Mouse (Mus musculus) layer of hippocampus, postnatal 14 days (tissue): ENCODE data around the gene Cmtm2a. TPM values are rescaled to one million over a fixed set of nuclear protein-coding genes. Genes with fewer than 3 reads are reported as not detected.
"Not testable (repeated sequence)": the region's sequence is repeated elsewhere in the genome, so short reads cannot be mapped to it uniquely, and the experiment has no call there.

ENCODE experiments used
- DNase-seq, 2 experiments: peaks; one replicate each; pipeline ENCODE4 v3.0.0; 2021 to 2022; ENCODE audit warnings: low spot score in 2 of 2, mixed read lengths in 1 of 2
- total RNA-seq, 2 experiments: library from RNA; stranded (reverse); gene quantifications; 2 replicates each; pipeline ENCODE4 v1.2.3; 2021

Cmtm2a gene
- total RNA-seq, 2 experiments from 2014 or later, result not detected

DNA sequence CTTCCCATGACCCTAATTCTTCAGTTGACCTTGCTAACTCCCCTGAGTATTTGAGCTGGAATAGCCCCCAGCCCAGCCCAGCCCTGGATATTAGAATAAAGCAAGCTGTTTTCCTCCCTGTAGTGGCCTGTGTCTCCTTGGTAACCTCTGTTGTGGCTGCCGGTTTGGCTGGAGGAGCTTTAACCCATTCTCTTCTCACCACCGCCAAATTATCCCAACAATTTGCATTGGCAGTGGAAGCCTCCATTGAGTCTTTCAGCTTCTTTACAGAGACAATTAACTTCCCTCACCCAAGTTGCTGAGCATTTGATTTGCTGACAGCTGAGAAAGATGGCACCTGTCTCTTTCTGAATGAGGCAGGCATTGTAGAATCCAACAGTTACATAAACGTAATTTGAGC, 8.6 kb upstream of the Cmtm2a start:
- peak; percentile 16 to 40 for DNase-seq

DNA sequence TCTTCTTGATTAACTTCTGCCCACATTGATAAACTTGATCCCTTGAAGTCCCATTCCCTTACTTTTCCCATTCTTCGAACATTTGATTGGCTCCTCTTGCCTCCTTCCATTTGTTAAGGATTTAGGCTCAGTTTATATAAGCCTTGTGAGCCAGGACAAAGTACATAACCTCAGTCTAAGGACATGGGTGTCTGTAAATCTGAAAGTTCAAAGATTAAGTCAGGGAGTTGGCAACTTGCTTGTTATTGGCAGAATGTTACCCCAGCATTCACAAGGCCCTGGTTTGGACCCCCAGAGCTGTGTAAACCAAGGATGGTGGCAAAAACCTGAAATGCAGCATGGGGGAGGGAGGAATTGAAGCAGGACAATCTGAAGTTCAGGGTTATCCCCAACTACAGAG, 1.4 kb upstream of the Cmtm2a start:
- DNase-seq, result no peak

DNA sequence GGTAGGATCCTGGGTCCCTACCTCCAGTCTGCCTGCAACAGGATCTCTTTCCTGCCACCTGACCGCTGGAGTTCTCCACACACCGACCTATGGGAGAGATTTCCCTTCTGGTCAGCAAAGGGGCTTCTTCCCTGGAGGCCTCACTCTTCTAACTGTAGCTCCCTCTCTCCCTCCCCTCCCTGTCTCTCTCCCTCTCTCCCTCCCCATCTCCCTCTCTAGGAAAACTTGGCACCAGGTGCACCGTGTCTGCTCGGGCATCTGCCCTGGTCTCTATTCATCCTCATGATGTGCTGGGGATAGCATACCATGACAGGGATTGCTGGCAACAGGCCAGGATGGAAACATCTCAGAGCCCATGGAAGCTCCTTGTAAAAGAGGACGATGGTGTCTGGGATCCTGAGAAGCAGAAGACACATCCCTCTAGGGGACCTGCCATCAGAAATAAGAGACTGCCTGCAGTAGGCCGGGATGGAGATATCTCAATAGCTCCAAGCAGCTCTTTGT, 24.0 kb downstream of the Cmtm2a start:
- DNase-seq, result no peak

DNA sequence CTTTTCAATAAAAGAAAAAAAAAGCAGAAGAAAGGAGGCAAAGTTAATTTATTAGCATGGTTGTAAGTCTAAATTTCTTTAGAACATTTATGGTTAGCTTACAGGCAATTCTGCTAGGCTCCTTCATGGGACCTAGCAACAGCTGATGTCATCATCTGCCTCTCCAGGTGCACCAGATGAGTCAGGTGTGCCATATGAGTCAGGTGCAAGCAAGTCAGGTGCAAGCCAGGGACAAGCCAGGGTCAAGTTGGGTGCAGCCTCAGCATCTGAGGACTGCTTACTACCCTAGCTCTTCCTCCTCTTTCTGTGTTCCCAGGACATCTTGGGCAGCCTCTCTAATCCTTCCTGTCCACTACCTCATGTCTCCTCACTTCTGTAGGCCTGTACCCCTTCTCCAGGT, 24.6 kb downstream of the Cmtm2a start:
- no peak for DNase-seq

DNA sequence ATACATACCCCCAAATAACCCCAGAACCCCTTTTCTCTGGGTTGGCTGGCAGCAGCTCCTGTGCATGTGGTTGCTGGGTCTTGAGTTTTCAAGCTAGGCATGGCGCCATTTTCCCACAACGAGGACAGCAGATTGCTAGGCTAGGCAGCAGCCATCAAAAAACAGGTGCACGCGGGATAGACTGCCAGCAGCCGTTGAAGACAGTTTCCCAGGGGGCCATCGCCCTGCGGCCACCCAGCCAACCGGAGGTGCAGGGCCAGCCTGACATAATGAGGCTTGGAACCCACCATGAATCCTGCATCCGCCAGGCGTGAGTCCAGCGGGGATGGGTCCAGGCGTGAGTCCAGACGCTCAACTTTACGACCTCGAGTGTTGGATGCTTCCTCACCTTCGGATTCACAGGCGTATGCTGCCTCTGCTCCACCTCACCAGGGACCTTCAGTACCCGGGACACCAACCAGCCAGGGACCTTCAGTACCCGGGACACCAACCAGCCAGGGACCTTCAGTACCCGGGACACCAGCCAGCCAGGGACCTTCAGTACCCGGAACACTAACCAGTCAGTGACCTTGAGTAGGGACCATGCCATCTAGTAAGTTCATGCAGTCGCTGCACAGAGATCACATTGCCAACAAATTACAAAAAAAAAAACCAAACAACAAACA, 28.6 kb downstream of the Cmtm2a start:
- not testable (repeated sequence) for DNase-seq

DNA sequence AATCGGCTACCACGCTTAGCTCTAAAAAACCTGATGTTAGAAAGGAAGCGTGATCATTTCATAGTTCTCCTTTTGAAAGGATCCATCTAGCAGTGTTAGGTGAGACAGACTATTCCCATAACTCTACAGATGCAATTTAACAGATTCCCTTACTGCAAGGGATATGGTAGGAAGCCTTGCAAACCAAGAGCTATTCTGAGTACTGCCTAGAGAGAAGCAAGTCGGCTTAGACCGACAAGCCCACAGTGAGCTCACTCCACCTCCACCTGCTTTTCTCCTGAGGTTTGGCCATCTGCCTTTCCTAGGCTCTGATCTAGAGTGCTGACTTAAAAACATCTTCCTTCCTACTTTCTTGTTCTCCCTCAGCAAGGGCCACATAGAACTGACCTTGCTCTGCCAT, 31.2 kb downstream of the Cmtm2a start:
- DNase-seq, result not testable (repeated sequence)

DNA sequence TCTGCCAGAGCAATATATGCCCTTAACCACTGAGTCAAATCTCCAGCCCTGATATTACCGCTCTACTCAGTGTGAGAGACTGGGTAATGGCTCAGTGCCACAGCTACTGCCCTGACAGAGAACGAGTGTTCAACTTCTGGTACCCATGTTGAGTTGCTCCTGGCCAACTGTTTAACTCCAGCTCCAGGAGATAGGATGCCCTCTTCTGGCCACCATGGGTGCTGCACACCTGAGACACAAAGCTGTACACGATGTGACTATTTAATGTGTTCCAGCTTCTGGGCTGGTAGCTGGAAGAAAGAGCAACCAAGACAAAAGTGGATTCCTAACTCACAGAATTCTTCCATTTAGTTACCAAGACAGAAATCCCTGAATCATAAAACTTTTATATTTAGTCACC, 40.0 kb downstream of the Cmtm2a start:
- DNase-seq, result no peak

DNA sequence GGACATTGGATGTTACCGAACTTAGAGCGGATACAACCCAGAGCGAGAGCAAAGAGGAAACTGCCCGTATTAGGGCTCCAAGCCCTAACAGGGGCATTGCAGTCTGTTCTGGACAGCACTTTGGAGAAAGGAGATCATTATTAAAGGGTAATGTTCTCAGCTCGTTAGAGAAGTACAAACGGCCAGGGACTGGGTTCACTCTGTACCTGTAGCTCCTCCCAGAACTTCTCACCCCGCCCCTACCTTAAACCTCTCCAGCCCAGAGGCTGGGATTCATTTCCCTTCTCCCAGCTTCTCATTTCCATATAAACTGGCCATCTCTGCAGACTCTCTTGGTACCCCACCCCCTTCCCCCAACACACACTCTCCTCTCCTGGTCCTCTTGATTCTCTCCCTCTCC, 41.5 kb downstream of the Cmtm2a start:
- no peak for DNase-seq

DNA sequence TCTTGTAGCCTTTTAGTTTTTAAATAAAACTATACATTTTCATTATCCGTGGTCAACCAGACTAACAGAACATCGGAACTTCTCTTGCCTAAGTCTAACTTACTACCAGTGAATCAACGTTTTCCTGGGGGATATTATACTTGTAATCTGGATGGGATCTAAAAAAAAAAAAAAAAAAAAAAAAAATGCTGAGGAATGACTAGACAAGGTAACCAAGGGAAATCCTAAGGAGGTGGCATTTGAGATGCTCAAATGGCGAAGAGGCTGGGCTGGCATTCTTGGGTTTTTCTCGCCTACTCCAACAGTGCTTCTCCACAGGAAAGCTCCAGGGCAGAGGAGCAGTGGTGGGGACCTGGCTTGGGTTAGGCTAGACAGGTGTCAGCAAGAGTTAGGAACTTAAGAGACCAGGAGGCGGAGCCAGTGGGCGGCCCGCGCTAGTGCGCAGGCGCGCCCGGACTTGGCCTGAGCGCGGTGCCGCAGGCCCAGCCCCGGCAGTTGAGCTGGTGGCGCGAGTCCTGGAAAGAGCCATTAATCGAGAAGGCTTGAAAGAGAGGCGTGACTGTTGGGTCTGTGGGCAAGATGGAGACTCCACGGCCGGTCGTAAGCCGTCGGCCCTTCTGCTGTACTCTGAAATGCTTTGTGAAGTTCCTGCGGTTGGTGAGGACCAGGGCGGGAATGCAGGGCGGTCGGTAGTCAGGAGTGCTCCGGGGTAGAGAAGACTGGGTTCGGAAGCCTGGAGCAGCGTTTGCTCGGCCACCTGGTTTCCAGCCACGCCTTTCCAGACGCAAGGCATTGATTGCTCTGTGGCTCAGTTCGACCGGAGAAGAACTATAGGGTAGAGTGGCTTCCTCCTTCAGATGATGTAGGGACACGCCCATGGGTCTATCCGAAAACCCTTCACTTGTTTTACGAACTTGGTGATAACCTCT, 42.3 kb downstream of the Cmtm2a start, which contains the start of gene Cklf:
TSS of gene Cklf (plus strand) at position 423 of the 929 bp plus-strand sequence.
- peak; percentile 66 to 77 for DNase-seq

DNA sequence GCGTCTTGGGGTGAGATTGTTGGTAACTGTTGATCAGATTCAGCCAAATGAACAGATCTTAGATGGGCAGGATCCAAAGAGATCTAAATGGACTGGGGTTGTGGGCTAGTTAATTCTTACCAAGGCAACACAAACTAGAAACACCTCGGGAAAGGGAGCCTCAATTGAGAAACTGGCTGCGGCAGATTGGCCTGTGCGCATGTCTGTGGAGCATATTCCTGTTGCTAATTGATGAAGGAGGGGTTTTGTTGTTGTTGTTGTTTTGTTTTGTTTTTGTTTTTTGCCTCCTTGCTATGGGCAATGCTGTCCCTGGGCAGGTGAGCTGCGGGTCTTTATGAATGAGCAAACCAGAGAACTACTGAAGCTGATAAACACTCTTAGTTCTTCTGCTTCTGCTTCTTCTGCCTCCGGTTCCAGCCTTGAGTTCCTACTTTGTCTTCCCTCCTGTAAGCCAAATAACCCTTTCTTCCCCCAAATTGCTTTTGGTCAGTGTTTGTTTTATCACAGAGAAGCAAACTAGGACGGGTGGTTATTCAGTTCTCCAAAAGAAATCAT, 43.5 kb downstream of the Cmtm2a start:
- no peak for DNase-seq

DNA sequence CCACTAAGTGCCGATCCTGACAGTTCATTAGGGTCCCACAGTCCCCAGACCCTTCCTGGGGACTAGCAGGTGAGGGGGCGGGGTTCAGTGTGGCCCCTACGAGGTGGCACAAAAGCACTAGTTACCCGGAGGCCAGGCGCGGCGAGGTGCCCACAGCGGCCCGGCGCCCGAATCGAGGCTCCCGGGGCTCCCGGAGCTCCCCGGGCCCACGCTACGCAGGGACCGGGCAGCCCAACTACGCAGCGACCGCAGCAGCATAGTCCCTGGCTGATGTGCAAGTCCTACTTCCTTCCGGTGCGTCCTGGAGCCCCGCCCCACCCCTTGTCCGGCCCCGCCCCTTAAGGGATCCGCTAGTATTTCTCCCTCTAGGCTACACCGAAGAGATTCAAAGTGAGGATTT, 44.7 kb downstream of the Cmtm2a start, which contains the start of gene Tk2:
TSS of gene Tk2 (minus strand) at position 283 of the 400 bp plus-strand sequence.
- peak; percentile 73 to 76 for DNase-seq

DNA sequence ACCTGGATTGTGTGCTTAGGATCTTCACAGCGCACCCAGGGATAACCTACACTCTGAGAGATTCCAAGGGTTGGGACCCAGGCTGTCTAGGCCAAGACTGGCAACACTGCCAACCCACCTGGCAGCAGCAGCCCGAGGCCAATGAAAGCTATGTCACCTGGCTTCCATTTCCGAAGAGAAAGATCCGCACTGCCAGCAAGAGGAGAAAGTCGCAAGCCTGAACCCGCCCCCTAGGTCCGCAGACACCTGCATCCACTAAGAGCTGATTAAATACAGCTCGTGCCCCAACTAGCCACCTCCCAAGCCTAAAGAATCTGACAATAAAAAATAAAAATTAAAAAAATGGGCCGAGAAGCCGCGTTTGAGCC, 45.1 kb downstream of the Cmtm2a start:
- DNase-seq, result no peak

DNA sequence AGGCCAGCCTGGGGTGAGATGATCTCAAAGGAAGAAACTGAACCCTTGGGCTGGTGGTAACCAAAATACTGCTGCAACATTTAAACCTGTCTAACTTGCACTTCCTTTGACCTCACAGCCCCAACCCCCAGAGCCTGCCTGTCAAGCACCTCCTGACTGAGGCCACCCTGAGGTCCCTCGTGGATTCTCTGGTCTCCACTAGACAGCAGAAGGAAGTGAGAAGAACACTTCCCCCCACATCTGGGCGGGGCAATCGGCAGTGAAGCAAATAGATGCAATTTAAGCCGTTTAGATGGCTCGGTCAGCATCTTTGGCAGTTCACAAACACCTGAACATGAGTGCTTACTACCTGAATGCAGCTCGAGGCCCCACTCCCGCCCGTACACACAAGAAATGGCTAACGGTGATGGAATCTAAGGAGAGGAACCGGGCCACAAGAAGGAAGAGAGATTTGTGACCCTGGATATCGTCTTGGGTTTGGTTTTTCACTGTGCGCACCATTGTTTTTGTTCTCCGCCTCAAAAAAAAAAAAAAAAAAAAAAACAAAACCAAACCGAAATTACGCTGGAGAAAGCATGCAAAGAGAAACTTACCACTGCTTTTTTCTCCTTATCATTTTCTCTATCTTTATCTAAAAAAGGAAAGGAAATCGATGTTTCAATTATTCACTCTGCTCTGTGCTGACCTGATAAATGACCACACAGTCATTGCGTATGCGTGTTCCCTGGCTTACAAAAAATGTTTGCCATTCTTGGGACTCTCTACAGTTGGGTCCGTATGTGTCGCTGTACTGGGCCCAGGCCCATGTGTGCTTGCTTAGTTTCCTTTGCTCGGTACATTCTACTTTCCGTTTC, 45.7 kb downstream of the Cmtm2a start:
- no peak for DNase-seq

DNA sequence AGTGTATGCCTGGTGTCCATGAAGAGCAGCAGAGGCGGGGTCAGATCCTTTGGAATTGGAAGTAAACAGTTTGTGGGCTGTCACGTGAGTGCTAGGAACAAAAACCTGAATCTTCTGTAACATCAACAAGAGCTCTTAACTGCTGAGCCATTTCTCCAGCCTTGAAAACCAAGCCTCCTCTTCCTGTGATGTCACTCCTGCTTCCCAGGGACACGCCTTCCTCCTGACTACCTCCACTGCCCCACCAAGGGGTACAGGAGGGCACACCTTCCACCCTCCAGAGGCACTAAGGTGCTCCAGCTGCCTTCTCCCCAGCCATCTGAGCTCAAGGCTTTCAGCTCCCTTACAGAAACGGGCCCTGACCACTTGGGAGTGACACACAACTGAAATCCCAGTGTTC, 46.4 kb downstream of the Cmtm2a start:
- DNase-seq, result no peak

DNA sequence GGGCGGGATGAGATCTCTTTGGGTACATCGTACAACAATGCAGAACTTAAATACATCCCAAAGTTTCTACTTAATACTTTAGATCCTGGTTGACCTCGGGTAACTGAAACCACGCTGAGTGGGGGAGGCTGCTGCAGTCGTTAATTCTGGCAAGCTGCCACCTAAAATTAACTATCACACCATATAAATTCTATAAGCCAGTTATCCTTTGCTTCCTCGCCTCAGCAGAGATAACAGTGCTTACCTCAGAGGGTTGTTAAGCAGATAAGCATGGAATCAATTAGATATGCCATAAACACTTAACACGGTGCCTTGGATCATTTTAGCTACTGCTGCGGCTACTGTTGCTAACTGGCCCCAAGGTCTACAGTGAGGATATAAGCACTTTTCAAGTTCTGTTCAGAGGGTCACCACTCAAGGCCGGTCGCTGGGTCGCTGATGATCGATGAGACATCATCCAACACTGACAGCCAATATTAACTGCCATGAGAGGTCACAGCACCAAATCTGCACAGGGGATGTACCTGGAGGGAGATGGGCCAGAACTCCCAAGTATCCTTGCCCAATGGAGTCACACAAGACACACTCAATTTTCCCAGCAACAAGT, 50.8 kb downstream of the Cmtm2a start:
- DNase-seq, result no peak

DNA sequence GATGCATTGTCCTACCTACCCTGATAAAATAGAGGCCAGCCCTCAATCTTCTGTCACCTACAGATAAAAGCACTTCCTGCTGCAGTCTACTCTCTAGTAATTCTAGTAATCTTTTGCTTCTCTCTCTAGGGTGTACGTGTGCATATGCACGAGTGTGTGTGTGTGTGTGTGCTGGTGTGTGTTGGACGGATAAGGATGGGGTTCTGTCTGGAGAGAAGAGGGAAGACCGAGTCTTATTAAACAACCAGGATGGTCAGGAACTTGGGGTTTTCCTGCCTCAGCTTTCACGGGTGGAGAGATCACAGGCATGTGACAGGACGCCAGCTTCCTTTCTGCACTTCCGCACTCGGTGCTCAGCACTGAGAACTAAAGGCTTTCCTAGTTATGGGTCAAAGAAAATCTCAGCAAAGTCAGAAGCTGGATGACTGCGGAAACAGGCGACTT, 53.5 kb downstream of the Cmtm2a start:
- DNase-seq, result no peak

DNA sequence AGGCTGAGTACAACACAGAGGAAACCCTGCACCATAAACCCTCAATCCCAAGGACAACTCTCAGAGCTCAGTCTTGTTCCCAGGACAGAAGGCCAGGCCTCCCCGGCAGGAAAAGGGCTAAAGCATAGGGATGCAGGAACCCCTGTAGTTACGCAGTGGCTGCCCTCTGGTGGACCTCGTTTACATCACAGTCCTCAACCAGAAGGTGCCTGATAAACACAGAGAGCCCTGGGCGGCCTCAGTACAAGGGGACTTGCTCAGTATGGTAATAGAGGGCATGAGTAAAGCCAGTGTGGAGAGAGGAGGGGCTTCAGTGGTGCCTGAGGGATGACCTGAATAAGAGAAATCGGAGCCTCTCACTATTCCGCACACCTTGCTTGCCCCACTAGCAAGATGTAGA, 58.4 kb downstream of the Cmtm2a start:
- no peak for DNase-seq

DNA sequence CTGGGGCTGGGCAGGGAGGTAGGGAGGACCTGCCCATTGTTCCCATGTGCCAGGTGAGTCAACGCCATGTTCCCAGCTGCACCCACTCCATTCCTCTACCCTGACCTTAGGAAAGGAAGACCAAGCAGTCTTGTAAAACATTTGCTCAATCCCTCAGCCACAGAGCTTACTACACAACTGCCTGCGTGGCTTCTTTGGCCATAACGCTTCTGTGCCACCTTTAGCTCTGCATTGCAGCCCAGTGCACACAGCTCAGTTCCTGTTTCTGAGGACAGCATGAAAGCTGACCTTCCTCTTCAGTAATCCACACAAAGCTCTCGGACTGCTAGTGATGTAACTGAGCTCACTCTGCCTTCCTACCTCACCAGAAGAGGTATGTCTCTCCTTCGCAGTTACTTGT, 60.1 kb downstream of the Cmtm2a start:
- no peak for DNase-seq

DNA sequence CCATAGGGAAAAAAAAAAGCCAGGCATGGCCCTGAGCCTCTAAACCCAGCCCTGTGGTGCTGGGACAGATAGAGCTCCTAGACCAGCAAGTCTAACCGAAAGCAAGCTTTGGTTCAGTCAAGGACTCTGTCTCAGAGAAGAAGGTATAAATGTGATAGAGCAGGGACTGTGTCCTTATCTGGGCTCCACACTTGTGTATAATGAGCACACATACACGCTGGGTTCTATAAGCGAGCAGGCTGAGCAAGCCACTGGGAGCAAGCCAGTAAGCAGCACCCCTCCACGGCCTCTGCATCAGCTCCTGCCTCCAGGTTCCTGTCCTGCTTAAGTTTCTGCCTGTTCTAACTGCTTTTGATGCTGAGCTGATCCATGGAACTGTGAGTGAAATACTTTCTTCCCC, 60.9 kb downstream of the Cmtm2a start:
- no peak for DNase-seq
